Mouse (Mus musculus) CD4-positive, CD25-positive, alpha-beta regulatory T cell (primary cell): ENCODE results near the gene Nop14. TPM values are rescaled to one million over a fixed set of nuclear protein-coding genes. Genes with fewer than 3 reads are reported as not detected.

Experiments used
- polyA plus RNA-seq: library from polyadenylated mRNA; unstranded; fragments of 100-300 nt; shearing (Covaris generic); gene quantifications from one replicate; pipeline ENCODE4 v1.2.1, GENCODE M21; 2017

Nop14 gene
- 40.2 TPM for polyA plus RNA-seq

GRCm38 (mm10) chr5:34659686-34660590, at the start of gene Nop14, which contains the start of gene Grk4:
Gene Nop14, minus strand, starts transcription at chr5:34660148.
Gene Grk4, plus strand, starts transcription at chr5:34660379.

GRCm38 (mm10) chr5:34636481-34637287, 23.3 kb downstream of the Nop14 start, which contains the start of gene Mfsd10:
Gene Mfsd10, minus strand, starts transcription at chr5:34637212.

Other genes starting within 250 kb of the Nop14 start
- 30.3 TPM for gene Tnip2, start 146.2 kb downstream of the Nop14 start, polyA plus RNA-seq
- gene Sh3bp2, start 134.3 kb downstream of the Nop14 start, polyA plus RNA-seq: 15.5 TPM
- 332 TPM for gene Add1, start 86.5 kb downstream of the Nop14 start, polyA plus RNA-seq
- gene Mfsd10, start 22.9 kb downstream of the Nop14 start, polyA plus RNA-seq: 69.9 TPM
- gene Grk4, start 231 bp upstream of the Nop14 start, polyA plus RNA-seq: 10.1 TPM
- gene Htt, start 101.6 kb upstream of the Nop14 start, polyA plus RNA-seq: 21.4 TPM
- gene Msantd1, start 247.9 kb upstream of the Nop14 start, polyA plus RNA-seq: 0.54 TPM